Mouse (Mus musculus) ovary, adult 10 weeks (tissue): ENCODE measurements around the gene Carmil2. TPM values are rescaled to one million over a fixed set of nuclear protein-coding genes. Genes with fewer than 3 reads are reported as not detected.

Experiments used
- polyA plus RNA-seq: library from polyadenylated mRNA; stranded (reverse); fragments of 350-450 nt; fragmentation: Illumina TruSeq; extraction: RNeasy Lipid Tissue Mini Kit (QIAGEN cat#74804); gene quantifications from one replicate; pipeline ENCODE4 v1.2.3, GENCODE M21; 2014

The Carmil2 gene
- polyA plus RNA-seq = not detected

GRCm38 (mm10) chr8:105685796-105686308 lies at the start of gene Carmil2:
Gene Carmil2, plus strand, starts transcription at chr8:105686274.

DNA sequence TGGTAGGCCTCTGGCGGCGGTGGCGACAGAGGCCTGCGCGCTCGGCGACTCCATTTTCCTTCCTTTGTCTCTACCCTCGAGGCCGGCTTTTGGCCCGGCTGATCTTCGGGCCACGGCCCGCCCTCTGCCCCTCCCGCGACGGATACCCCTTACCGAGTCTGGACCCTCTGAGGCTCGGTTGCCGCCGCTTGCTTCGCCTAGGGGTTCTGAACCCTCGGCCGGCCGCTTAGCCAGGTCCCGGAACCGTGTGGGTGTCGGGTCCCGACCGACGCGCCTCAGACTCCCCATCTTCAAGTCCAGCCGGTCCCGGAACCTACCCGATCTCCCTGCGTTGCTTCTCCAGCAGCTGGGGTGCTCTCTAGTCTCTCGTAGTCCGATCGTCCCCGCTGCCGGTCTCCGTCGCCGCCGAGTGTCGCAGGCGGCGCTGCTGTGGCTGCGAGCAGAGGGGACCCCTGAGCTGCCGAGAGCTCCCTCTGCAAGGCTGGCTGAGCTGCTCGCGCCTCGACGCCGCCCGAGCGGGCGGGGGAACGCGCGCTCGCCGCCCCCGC lies 49.0 kb upstream of the Carmil2 start, which contains the start of gene Agrp:
TSS of gene Agrp (minus strand) at position 431 of the 548 bp plus-strand sequence.

DNA sequence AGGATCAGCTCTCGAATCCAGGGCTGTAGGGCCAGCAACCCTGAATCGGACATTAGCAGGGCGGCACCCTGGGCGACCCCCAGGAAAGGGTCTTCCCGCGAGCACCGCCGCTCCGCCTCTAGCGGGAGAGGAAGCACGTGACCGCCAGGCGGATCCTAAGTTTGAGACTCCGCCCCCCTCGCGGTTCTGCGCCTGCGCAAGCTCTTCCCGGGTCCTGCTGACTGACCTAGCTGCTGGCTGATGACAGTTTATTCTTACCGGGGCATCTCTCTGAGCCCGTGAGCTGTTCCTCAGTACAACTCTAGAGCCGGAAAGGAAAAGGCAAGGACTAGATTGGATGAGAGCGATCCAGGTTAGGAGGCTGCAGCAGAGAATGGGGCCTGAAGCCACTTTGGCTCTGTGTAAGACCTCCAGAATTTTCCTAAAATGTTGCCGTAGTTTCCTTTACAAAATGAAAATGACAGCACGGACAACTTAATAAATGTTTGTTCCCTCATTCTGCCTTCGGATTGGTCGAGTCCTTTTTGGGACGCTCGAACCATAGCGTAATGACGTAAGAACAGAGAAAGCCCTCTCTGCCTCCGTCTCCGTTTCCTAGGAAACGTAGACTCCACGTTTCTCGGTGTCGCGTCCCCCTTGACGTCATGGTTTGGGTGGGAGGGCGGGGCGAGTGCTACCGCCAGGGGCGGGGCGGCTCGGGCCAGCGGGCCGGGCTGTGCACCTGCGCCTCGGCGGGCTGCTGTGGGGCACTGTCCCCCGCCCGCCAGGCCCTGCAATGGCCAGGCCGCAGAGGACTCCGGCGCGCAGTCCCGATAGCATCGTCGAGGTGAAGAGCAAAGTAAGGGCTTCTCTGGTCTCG lies 15.1 kb downstream of the Carmil2 start, which contains the start of the genes Acd and Pard6a:
TSS of gene Acd (minus strand) at position 137 of the 859 bp plus-strand sequence.
TSS of gene Pard6a (plus strand) at position 183 of the 859 bp plus-strand sequence.

GRCm38 (mm10) chr8:105707498-105708403 lies 21.7 kb downstream of the Carmil2 start, which contains the start of the genes 4933405L10Rik and Enkd1:
Gene 4933405L10Rik, plus strand, starts transcription at chr8:105707655.
Gene Enkd1, minus strand, starts transcription at chr8:105708210.

Other genes with a start within 250 kb of the Carmil2 start
- not detected for gene Tppp3, start 214.7 kb upstream of the Carmil2 start, polyA plus RNA-seq
- gene Zdhhc1, start 189.4 kb upstream of the Carmil2 start, polyA plus RNA-seq = 2.0 TPM
- gene Hsd11b2, start 167.5 kb upstream of the Carmil2 start, polyA plus RNA-seq = 7.0 TPM
- 13.5 TPM for gene Atp6v0d1, start 120.2 kb upstream of the Carmil2 start, polyA plus RNA-seq
- gene Ripor1, start 81.0 kb upstream of the Carmil2 start, polyA plus RNA-seq = 0.63 TPM
- gene Ctcf, start 49.7 kb upstream of the Carmil2 start, polyA plus RNA-seq = 134 TPM
- not detected for gene Agrp, start 48.9 kb upstream of the Carmil2 start, polyA plus RNA-seq
- gene Acd, start 14.8 kb downstream of the Carmil2 start, polyA plus RNA-seq = 1.3 TPM
- gene Pard6a, start 14.9 kb downstream of the Carmil2 start, polyA plus RNA-seq = not detected
- gene 4933405L10Rik, start 21.4 kb downstream of the Carmil2 start, polyA plus RNA-seq = not detected
- gene Enkd1, start 21.9 kb downstream of the Carmil2 start, polyA plus RNA-seq = 0.54 TPM
- 0.48 TPM for gene Gfod2, start 72.4 kb downstream of the Carmil2 start, polyA plus RNA-seq
- gene Ranbp10, start 141.1 kb downstream of the Carmil2 start, polyA plus RNA-seq = 4.8 TPM
- gene Tsnaxip1, start 141.5 kb downstream of the Carmil2 start, polyA plus RNA-seq = 2.0 TPM
- gene Cenpt, start 167.0 kb downstream of the Carmil2 start, polyA plus RNA-seq = 0.68 TPM
- gene Thap11, start 168.9 kb downstream of the Carmil2 start, polyA plus RNA-seq = 15.2 TPM
- 94.3 TPM for gene Nutf2, start 174.3 kb downstream of the Carmil2 start, polyA plus RNA-seq
- gene Edc4, start 194.6 kb downstream of the Carmil2 start, polyA plus RNA-seq = 2.3 TPM
- not detected for gene Nrn1l, start 207.3 kb downstream of the Carmil2 start, polyA plus RNA-seq
- gene Pskh1, start 214.2 kb downstream of the Carmil2 start, polyA plus RNA-seq = 4.3 TPM
- gene Ctrl, start 247.6 kb downstream of the Carmil2 start, polyA plus RNA-seq = not detected